1 mouse cellular context compared by ENCODE assay signal in the genomic region with DNA sequence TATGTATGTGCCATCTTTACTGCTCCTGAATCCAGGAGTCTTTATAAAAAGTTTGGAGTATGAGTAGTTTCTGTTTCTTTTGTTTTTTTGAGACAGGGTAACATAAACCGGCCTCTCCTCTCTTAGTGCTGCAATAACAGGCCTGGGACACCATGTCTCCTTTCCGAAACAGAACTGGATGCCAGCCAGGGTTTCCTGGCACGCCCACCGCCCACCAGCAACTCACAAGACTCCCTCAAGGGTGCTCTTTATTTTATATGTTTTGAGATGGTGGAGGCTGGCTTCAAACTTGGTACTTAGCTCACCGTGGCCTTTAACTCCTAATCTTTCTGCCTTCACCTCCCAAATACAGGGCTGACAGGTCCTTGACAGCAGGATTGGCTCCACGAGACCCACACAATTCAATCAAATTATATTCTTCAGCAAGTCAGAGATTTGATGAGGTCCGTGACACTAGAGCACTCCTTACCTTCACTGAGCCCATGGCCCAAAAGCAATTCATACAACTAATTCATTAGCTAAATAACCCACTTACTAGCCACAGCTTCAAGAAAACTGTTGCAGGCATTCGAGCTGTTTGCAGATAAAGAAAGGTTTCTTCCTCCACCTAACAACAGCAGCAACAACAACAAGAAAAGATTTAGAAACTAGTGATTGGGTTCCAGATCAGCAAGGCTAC.
A peak's percentile ranks its signal among the peaks of the same experiment; 100 is the strongest.
TF ChIP-seq lines count a peak whose summit lies in the region.

No protein-coding gene starts in this region.

TF ChIP-seq in MEL, 35 proteins besides CTCF, POLR2A, EP300 and RAD21 (continued from another document):
- TF ChIP-seq POLR2AphosphoS2 (IDR thresholded peaks at IDR 0.05; ENCODE audit: low read length) (no peak), SMC3 (IDR thresholded peaks at IDR 0.05; ENCODE audit: low read depth, low read length) (no peak), MAZ (IDR thresholded peaks at IDR 0.05; ENCODE audit: low read depth, low read length) (no peak), E2F4 (IDR thresholded peaks at IDR 0.05; ENCODE audit: borderline replicate concordance, low read depth, low read length) (0 out of 2 replicates have a peak, but pooled peaks have one; percentile 9), UBTF (IDR thresholded peaks at IDR 0.05; ENCODE audit: borderline replicate concordance, insufficient read depth, low read depth, low read length) (no peak), JUND (IDR thresholded peaks at IDR 0.05; ENCODE audit: low read depth, low read length) (no peak), ETS1 (IDR thresholded peaks at IDR 0.05; ENCODE audit: low read depth, low read length) (0 out of 2 replicates have a peak, but pooled peaks have one; percentile 0), HCFC1 (IDR thresholded peaks at IDR 0.05; ENCODE audit: low read depth, low read length) (no peak), CHD1 (IDR thresholded peaks at IDR 0.05; ENCODE audit: low read depth, low read length) (no peak), TCF12 (IDR thresholded peaks at IDR 0.05; ENCODE audit: low read depth, low read length) (no peak), RCOR1 (IDR thresholded peaks at IDR 0.05; ENCODE audit: low read depth, low read length) (no peak; the same call in 1 of the 2 replicates), POLR2AphosphoS5 (IDR thresholded peaks at IDR 0.05; ENCODE audit: borderline replicate concordance, low read depth, low read length) (no peak), SIN3A (IDR thresholded peaks at IDR 0.05; ENCODE audit: low read length) (peak; percentile 55; the same call in 1 of the 2 replicates), ZMIZ1 (IDR thresholded peaks at IDR 0.05; ENCODE audit: low read depth, low read length) (no peak), NELFE (IDR thresholded peaks at IDR 0.05; ENCODE audit: low read depth, low read length) (peak; percentile 29; the same call in 1 of the 2 replicates), ELF1 (IDR thresholded peaks at IDR 0.05; ENCODE audit: low read depth, low read length) (no peak), TBP (IDR thresholded peaks at IDR 0.05; ENCODE audit: low read depth, low read length) (peak; percentile 41; the same call in 1 of the 2 replicates), MAX (IDR thresholded peaks at IDR 0.05; ENCODE audit: low read length) (peak; percentile 31; the same call in 1 of the 2 replicates), TAL1 (IDR thresholded peaks at IDR 0.05; ENCODE audit: low read length) (no peak), ZC3H11A (IDR thresholded peaks at IDR 0.05; ENCODE audit: low read depth, low read length) (no peak)
